Mouse (Mus musculus): ENCODE measurements at regions not wholly inside any gene's neighbourhood (a gene's known extent, or its start where the extent isn't known, plus 50 kb on each side); places are given as distances from the start of the nearest gene placed in this dataset.
A peak's percentile ranks its signal among the peaks of the same experiment; 100 is the strongest.

DNA sequence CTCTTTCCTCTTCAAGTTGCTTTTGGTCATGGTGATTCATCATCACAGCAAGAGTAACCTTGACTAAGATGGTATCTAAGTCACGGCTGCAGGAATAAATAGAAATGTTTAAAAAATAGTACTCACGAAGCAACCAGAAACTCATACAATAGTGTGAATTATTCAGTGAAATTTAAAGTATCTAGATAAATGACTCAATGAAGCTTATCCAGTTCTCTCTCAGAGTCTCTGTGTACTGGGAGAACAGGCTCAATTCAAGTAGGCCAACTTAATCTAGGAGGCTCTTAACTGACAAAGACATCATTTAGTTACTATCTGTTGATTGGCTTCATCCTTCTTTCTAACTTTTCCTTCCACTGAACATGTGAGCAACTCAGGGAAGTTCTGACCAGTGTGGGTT is 175.5 kb upstream of the Pcdh15 start:
- no peak for ATAC-seq (ENCODE audit: low FRiP score)
- H3K9ac ChIP-seq (replicated peaks; ENCODE audit: low read length, poor library complexity, severe bottlenecking): no peak overlapping the region
- H3K27ac ChIP-seq (ENCODE audit: low read depth, low read length): no peak overlapping the region
- H3K9me3 ChIP-seq (ENCODE audit: low read length): no peaks in the 10 kb centered on the region
- no peak overlapping the region for H3K4me2 ChIP-seq (ENCODE audit: low read depth, low read length, poor library complexity, severe bottlenecking)
- H3K4me1 ChIP-seq (ENCODE audit: insufficient read depth, low read length): no peaks in the 10 kb centered on the region
- no peaks in the 10 kb centered on the region for H3K36me3 ChIP-seq (ENCODE audit: insufficient read depth, low read length)
- H3K4me3 ChIP-seq (ENCODE audit: low read depth, low read length): no peak overlapping the region
- 85% methylated on average over 2 of the region's 2 CpGs for WGBS
- TF ChIP-seq CTCF (IDR thresholded peaks at IDR 0.05): no peak
- no peak for DNase-seq (ENCODE audit: low spot score)
- no peaks in the 10 kb centered on the region for H3K27me3 ChIP-seq (ENCODE audit: insufficient read depth, low read length)

DNA sequence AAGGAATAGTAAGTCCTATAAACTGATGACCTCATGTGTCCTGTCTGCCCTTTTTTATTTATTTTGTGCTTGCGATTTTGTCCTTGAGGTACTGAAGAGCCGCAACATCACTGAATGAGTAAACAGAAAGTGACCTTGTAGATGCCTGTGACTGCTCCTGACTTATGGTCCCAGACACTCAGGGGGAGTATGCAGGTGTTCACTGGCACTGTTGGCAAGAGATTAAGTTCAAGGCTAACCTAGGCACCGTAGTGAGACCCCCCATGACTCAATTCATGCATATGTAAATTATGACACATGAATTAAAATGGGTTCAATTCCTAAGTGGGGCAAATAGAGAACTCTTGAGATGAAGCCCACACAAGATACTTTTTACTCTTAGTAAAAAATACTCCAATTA is 142.2 kb upstream of the Pcdh15 start:
- H3K9ac ChIP-seq (replicated peaks; ENCODE audit: low read length, poor library complexity, severe bottlenecking): no peak overlapping the region
- H3K27ac ChIP-seq (ENCODE audit: low read depth, low read length): no peak overlapping the region
- no peak overlapping the region for H3K4me2 ChIP-seq (ENCODE audit: low read depth, low read length, poor library complexity, severe bottlenecking)
- DNase-seq (ENCODE audit: low spot score): no peak
- no peaks in the 10 kb centered on the region for H3K9me3 ChIP-seq (ENCODE audit: low read length)
- no peak for ATAC-seq (ENCODE audit: low FRiP score)
- H3K36me3 ChIP-seq (ENCODE audit: insufficient read depth, low read length): no peaks in the 10 kb centered on the region
- TF ChIP-seq CTCF (IDR thresholded peaks at IDR 0.05): no peak
- no peak overlapping the region for H3K4me3 ChIP-seq (ENCODE audit: low read depth, low read length)
- 76% methylated on average over 3 of the region's 3 CpGs for WGBS
- H3K4me1 ChIP-seq (ENCODE audit: insufficient read depth, low read length): no peaks in the 10 kb centered on the region
- H3K27me3 ChIP-seq (ENCODE audit: insufficient read depth, low read length): no peaks in the 10 kb centered on the region

- WGBS: 67% methylated on average over 3 of the region's 3 CpGs
These were observed 139.1 kb upstream of the Pcdh15 start for GRCm38 (mm10) chr10:72960051-72960450.

GRCm38 (mm10) chr10:72981359-72981758 is 117.8 kb upstream of the Pcdh15 start:
- Histone ChIP-seq H3K36me3 (ENCODE audit: insufficient read depth, low read length) (no peaks in the 10 kb centered on the region), H3K9ac (replicated peaks; ENCODE audit: low read length, poor library complexity, severe bottlenecking) (no peak overlapping the region), H3K27me3 (ENCODE audit: insufficient read depth, low read length) (no peaks in the 10 kb centered on the region), H3K4me2 (ENCODE audit: low read depth, low read length, poor library complexity, severe bottlenecking) (no peak overlapping the region), H3K9me3 (ENCODE audit: low read length) (no peaks in the 10 kb centered on the region), H3K4me1 (ENCODE audit: insufficient read depth, low read length) (no peaks in the 10 kb centered on the region), H3K27ac (ENCODE audit: low read depth, low read length) (no peak overlapping the region), H3K4me3 (ENCODE audit: low read depth, low read length) (no peak overlapping the region)
- DNase-seq (ENCODE audit: low spot score) (no peak), ATAC-seq (ENCODE audit: low FRiP score) (no peak)
- TF ChIP-seq CTCF (IDR thresholded peaks at IDR 0.05): no peak
- 35% methylated on average over 1 of the region's 1 CpGs for WGBS

More at GRCm38 (mm10) chr10:72960051-72960450, 139.1 kb upstream of the Pcdh15 start:
- no peak for DNase-seq (ENCODE audit: low spot score)
- Histone ChIP-seq H3K27ac (ENCODE audit: low read depth, low read length) (no peak overlapping the region), H3K9ac (replicated peaks; ENCODE audit: low read length, poor library complexity, severe bottlenecking) (no peak overlapping the region), H3K4me3 (ENCODE audit: low read depth, low read length) (no peak overlapping the region), H3K4me2 (ENCODE audit: low read depth, low read length, poor library complexity, severe bottlenecking) (no peak overlapping the region), H3K9me3 (ENCODE audit: low read length) (no peaks in the 10 kb centered on the region), H3K4me1 (ENCODE audit: insufficient read depth, low read length) (no peaks in the 10 kb centered on the region), H3K36me3 (ENCODE audit: insufficient read depth, low read length) (no peaks in the 10 kb centered on the region), H3K27me3 (ENCODE audit: insufficient read depth, low read length) (no peaks in the 10 kb centered on the region)
- no peak for ATAC-seq (ENCODE audit: low FRiP score)
- no peak for TF ChIP-seq CTCF (IDR thresholded peaks at IDR 0.05)

DNA sequence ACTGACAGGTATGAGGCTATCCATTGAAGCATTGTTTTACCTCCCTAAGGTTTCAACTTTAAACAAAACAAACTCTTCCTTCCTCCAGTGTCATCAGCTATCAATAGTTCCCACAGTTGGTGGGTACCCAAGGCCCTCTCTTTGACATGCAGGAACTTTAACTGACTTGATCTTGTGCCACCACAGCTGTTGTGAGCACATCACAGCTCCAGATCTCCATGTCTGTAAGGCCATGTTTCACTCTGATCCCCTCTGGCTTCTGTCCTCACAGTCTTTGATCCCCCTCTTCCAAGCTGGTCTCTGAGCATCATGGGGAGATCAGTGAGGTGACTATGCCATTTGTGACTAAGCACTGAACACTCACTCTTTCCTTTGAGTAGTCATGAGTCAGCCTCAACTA is 110.8 kb upstream of the Pcdh15 start:
- H3K36me3 ChIP-seq (ENCODE audit: insufficient read depth, low read length): no peaks in the 10 kb centered on the region
- DNase-seq (ENCODE audit: low spot score): no peak
- no peaks in the 10 kb centered on the region for H3K4me1 ChIP-seq (ENCODE audit: insufficient read depth, low read length)
- H3K27me3 ChIP-seq (ENCODE audit: insufficient read depth, low read length): no peaks in the 10 kb centered on the region
- H3K9ac ChIP-seq (replicated peaks; ENCODE audit: low read length, poor library complexity, severe bottlenecking): no peak overlapping the region
- H3K4me3 ChIP-seq (ENCODE audit: low read depth, low read length): no peak overlapping the region
- no peak for TF ChIP-seq CTCF (IDR thresholded peaks at IDR 0.05)
- no peak overlapping the region for H3K27ac ChIP-seq (ENCODE audit: low read depth, low read length)
- ATAC-seq (ENCODE audit: low FRiP score): no peak
- no peaks in the 10 kb centered on the region for H3K9me3 ChIP-seq (ENCODE audit: low read length)
- H3K4me2 ChIP-seq (ENCODE audit: low read depth, low read length, poor library complexity, severe bottlenecking): no peak overlapping the region

DNA sequence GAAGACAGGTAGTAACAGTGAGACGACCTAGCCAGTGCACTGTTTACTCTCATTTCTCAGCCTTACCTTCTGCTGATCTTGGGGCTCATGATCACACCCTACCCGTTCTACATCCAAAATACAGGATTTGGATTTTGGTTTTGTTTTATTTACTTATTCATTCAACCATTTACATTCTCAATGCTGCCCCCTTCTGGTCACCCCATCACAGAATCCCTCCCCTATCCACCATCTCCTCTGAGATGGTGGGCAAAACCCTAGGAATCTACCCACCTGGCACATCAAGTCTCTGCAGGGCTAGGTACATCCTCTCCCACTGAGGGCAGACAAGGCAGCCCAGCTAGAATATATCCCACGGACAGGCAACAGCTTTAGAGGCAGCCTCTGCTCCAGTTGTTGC is 88.2 kb upstream of the Pcdh15 start:
- no peak overlapping the region for H3K4me3 ChIP-seq (ENCODE audit: low read depth, low read length)
- DNase-seq (ENCODE audit: low spot score) (no peak), ATAC-seq (ENCODE audit: low FRiP score) (no peak)
- H3K9ac ChIP-seq (replicated peaks; ENCODE audit: low read length, poor library complexity, severe bottlenecking): no peak overlapping the region
- H3K36me3 ChIP-seq (ENCODE audit: insufficient read depth, low read length): no peaks in the 10 kb centered on the region
- 70% methylated on average over 3 of the region's 3 CpGs for WGBS
- no peaks in the 10 kb centered on the region for H3K27me3 ChIP-seq (ENCODE audit: insufficient read depth, low read length)
- H3K4me1 ChIP-seq (ENCODE audit: insufficient read depth, low read length): no peaks in the 10 kb centered on the region
- H3K27ac ChIP-seq (ENCODE audit: low read depth, low read length): no peak overlapping the region
- no peaks in the 10 kb centered on the region for H3K9me3 ChIP-seq (ENCODE audit: low read length)
- no peak for TF ChIP-seq CTCF (IDR thresholded peaks at IDR 0.05)
- no peak overlapping the region for H3K4me2 ChIP-seq (ENCODE audit: low read depth, low read length, poor library complexity, severe bottlenecking)

- H3K4me1 ChIP-seq (ENCODE audit: insufficient read depth, low read length): no peaks in the 10 kb centered on the region
- H3K27me3 ChIP-seq (ENCODE audit: insufficient read depth, low read length): no peaks in the 10 kb centered on the region
- ATAC-seq (ENCODE audit: low FRiP score) (no peak), DNase-seq (ENCODE audit: low spot score) (peak; percentile 26)
- no peak overlapping the region for H3K4me3 ChIP-seq (ENCODE audit: low read depth, low read length)
- no peak overlapping the region for H3K9ac ChIP-seq (replicated peaks; ENCODE audit: low read length, poor library complexity, severe bottlenecking)
- no peak overlapping the region for H3K27ac ChIP-seq (ENCODE audit: low read depth, low read length)
- no peak overlapping the region for H3K4me2 ChIP-seq (ENCODE audit: low read depth, low read length, poor library complexity, severe bottlenecking)
- no peaks in the 10 kb centered on the region for H3K9me3 ChIP-seq (ENCODE audit: low read length)
- WGBS: 68% methylated on average over 5 of the region's 5 CpGs
- no peaks in the 10 kb centered on the region for H3K36me3 ChIP-seq (ENCODE audit: insufficient read depth, low read length)
- TF ChIP-seq CTCF (IDR thresholded peaks at IDR 0.05): peak; percentile 52
These were observed 87.3 kb upstream of the Pcdh15 start for GRCm38 (mm10) chr10:73011874-73012273.

All from midbrain, postnatal 0 days (tissue).